In the genomic region with DNA sequence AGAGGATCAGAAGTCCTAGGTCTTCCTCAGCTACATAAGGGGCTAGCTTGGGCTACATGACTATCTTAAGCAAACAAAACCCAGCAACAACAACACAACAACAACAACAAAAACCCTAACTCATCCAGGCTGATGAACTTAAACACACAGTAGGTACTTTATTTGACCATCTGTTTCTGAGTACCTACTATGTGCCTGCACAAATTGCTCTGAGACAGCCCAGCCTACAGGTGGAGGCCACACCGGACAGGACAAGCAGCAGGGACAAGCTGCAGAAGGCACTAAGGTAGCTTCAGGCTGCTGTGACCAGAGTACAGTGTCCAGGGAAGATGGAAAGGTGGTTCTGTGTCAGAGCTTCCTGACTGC, we compare ENCODE assay signal across 10 mouse cellular contexts.
"Had no signal": no experiment of that assay in that cellular context is flagged by ENCODE, and none has a peak within 500 bp of the region (broad histone marks: within the 10 kb centered on the region; RNA-seq: fewer than 3 reads in every experiment).

No protein-coding gene starts in this region.

- DNase-seq: kidney, adult 18-20 months; liver, embryonic 13.5 days; lung, adult 2 months; lung, postnatal 14 days; lung, postnatal 4 days; midbrain, embryonic 14.5 days; right cerebral cortex, postnatal 4 days; thymus, postnatal 25 days had no signal

- H3K9ac ChIP-seq: liver, embryonic 13.5 days had no signal

- H3K4me3 ChIP-seq: liver, embryonic 13.5 days had no signal

- H3K27ac ChIP-seq: kidney, postnatal 0 days; liver, embryonic 13.5 days; stomach, postnatal 0 days had no signal

- H3K9me3 ChIP-seq: liver, embryonic 13.5 days had no signal
